Mouse (Mus musculus) lung, embryonic 16.5 days (tissue): ENCODE data around the gene Manba. TPM values are rescaled to one million over a fixed set of nuclear protein-coding genes. Genes with fewer than 3 reads are reported as not detected.

ENCODE experiments used
- ATAC-seq: fragments of 200-750 bp; cut with Nextera tagmentation; 2 replicates; pipeline ENCODE4 v1.8.0; 2017; ENCODE audit warnings: low read depth, mild to moderate bottlenecking, moderate library complexity
- H3K27ac ChIP-seq: fragments of 300-500 bp; sonication (generic); 2 replicates; pipeline ENCODE4 v1.5.1; 2014; ENCODE audit warnings: mild to moderate bottlenecking, control low read depth, low read length
- H3K27me3 ChIP-seq: fragments of 300-500 bp; sonication (generic); 2 replicates; pipeline ENCODE4 v1.6.1; 2014; ENCODE audit warnings: low read depth, low read length, mixed read lengths; ENCODE audit not compliant: control insufficient read depth, insufficient read depth
- H3K36me3 ChIP-seq: fragments of 300-500 bp; sonication (generic); 2 replicates; pipeline ENCODE4 v1.6.1; 2014; ENCODE audit warnings: low read length; ENCODE audit not compliant: control insufficient read depth, insufficient read depth
- H3K4me1 ChIP-seq: fragments of 300-500 bp; sonication (generic); replicated peaks from 2 replicates; pipeline ENCODE4 v1.6.1; 2014; ENCODE audit warnings: low read length, mixed read lengths; ENCODE audit not compliant: control insufficient read depth, insufficient read depth
- H3K4me2 ChIP-seq: fragments of 300-500 bp; sonication (generic); 2 replicates; pipeline ENCODE4 v1.6.1; 2014; ENCODE audit warnings: low read depth, low read length, control low read depth
- H3K4me3 ChIP-seq: fragments of 300-500 bp; sonication (generic); 2 replicates; pipeline ENCODE4 v1.5.1; 2014; ENCODE audit warnings: mild to moderate bottlenecking, low read length, control low read depth
- H3K9ac ChIP-seq: fragments of 300-500 bp; sonication (generic); 2 replicates; pipeline ENCODE4 v1.6.1; 2014; ENCODE audit warnings: low read length, control low read depth
- H3K9me3 ChIP-seq: fragments of 300-500 bp; sonication (generic); 2 replicates; pipeline ENCODE4 v1.6.1; 2016; ENCODE audit warnings: low read length; ENCODE audit not compliant: control insufficient read depth
- WGBS: fragments of 180-500 bp; shearing (Covaris S2); extraction: QIAGEN DNeasy Blood & Tissue Kit; methylation state at CpG from one replicate; pipeline ENCODE4 v1.1.7; 2014; 5-methylcytosine and 5-hydroxymethylcytosine counted together
- polyA plus RNA-seq: library from polyadenylated mRNA; unstranded; fragments of >200 nt; fragmentation: Nextera tagmentation; extraction: Ambion mirVana; gene quantifications from 2 replicates; pipeline ENCODE4 v1.2.1, GENCODE M21; 2015

The Manba gene
- polyA plus RNA-seq, 1 experiment from 2014 or later: 11.2 TPM

- no peaks in the 10 kb centered on the region for H3K36me3 ChIP-seq
- no peak overlapping the region for H3K9ac ChIP-seq
- no peak overlapping the region for H3K4me3 ChIP-seq
- H3K27ac ChIP-seq: no peak overlapping the region
- no peaks in the 10 kb centered on the region for H3K27me3 ChIP-seq
- 82% methylated on average over 7 of the region's 7 CpGs for WGBS
- H3K9me3 ChIP-seq: no peaks in the 10 kb centered on the region
- H3K4me1 ChIP-seq: no peaks in the 10 kb centered on the region
- no peak overlapping the region for H3K4me2 ChIP-seq
- ATAC-seq: no peak
These were observed 44.3 kb downstream of the Manba start for GRCm38 (mm10) chr3:135529670-135530069.

- Histone ChIP-seq H3K36me3 (no peaks in the 10 kb centered on the region), H3K27me3 (no peaks in the 10 kb centered on the region), H3K27ac (no peak overlapping the region), H3K4me3 (no peak overlapping the region), H3K4me1 (no peaks in the 10 kb centered on the region), H3K9ac (no peak overlapping the region), H3K9me3 (no peaks in the 10 kb centered on the region), H3K4me2 (no peak overlapping the region)
- 65% methylated on average over 2 of the region's 2 CpGs for WGBS
- no peak for ATAC-seq
These were observed 46.4 kb downstream of the Manba start for GRCm38 (mm10) chr3:135531762-135532161.

DNA sequence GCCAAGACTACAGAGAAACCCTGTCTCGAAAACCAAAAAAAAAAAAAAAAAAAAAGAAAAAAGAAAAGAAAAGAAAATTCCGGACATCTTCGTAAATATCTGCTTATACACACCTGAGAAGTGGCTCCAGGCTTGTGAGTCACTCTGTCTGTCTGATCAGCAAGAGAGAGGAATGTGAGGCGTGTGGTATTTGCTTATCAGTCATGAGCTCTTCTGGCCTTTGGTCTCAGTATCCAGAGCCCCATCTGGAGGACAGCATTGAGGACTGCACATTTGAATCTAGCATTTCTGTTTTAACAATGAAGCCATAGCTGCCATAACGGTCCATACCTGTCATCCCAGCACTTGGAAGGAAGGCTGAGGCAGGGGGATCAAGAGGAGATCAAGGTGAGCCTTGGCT lies 48.7 kb downstream of the Manba start:
- no peak for ATAC-seq
- Histone ChIP-seq H3K9ac (no peak overlapping the region), H3K9me3 (no peaks in the 10 kb centered on the region), H3K36me3 (no peaks in the 10 kb centered on the region), H3K4me2 (no peak overlapping the region), H3K27me3 (no peaks in the 10 kb centered on the region), H3K4me3 (no peak overlapping the region), H3K27ac (no peak overlapping the region), H3K4me1 (no peaks in the 10 kb centered on the region)
- WGBS: 58% methylated on average over 4 of the region's 5 CpGs

DNA sequence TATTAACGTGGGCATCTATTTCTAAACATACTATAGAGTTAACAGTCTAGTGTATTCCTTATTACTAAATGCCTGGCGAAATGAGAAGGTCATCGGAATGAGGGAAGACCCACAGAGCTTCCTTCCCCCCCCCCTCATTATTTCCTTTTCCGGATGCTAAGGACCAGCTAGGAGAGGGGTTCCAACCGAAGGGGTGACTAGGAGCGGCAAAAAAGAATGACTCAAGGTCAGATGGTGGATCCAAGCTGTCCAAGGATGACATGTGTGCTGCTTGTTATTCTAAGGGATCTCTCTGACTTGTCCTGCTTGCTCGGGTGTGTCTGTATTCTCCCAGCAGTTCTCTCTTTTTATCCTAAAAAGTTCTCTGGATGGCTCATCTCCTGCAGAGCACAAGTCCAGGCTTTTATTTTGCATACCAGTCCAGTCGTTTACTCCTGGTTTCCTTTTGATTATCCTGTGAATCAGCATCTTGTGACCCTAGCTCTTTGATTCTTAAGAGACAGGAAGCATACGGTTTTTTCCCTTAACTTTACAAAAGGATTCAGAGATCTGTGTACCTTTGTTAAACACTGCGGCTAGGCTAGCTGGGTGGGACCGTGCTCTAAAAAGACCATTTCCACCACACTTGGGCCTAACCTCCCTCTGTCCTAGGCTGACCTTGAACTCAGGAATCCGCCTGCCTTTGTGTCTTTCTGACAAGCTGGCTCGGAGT lies 61.0 kb downstream of the Manba start:
- Histone ChIP-seq H3K27me3 (no peaks in the 10 kb centered on the region), H3K27ac (peak overlapping the region; percentile 59), H3K9ac (no peak overlapping the region), H3K4me3 (no peak overlapping the region), H3K4me2 (no peak overlapping the region), H3K36me3 (no peaks in the 10 kb centered on the region), H3K9me3 (no peaks in the 10 kb centered on the region), H3K4me1 (no peaks in the 10 kb centered on the region; the same call in 1 of the 2 replicates)
- 52% methylated on average over 13 of the region's 13 CpGs for WGBS
- peak; percentile 47; the same call in 1 of the 2 replicates for ATAC-seq

DNA sequence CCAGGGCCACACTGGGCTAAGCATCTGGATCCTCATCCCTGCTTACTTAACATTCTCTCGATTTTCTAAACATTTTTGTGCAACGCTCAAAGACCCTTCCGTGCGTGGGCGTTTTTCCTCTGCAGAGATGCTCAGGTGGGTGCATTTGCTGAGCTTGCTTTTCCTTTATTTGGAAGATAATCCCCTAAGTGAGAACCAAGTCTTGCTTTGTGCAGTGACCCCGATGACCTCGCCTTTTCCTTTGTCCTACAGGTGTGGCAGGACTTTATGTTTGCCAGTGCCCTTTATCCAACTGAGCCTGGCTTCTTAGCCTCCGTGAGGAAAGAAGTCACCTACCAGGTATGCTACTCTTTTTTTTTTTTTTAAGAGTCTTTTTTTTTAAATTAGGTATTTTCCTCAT lies 61.9 kb downstream of the Manba start:
- no peak for ATAC-seq
- no peak overlapping the region for H3K4me2 ChIP-seq
- peak overlapping the region; percentile 59; the same call in 1 of the 2 replicates for H3K27ac ChIP-seq
- no peaks in the 10 kb centered on the region for H3K36me3 ChIP-seq
- no peak overlapping the region for H3K4me3 ChIP-seq
- H3K27me3 ChIP-seq: no peaks in the 10 kb centered on the region
- H3K9ac ChIP-seq: no peak overlapping the region
- 72% methylated on average over 8 of the region's 8 CpGs for WGBS
- no peaks in the 10 kb centered on the region for H3K9me3 ChIP-seq
- H3K4me1 ChIP-seq: no peaks in the 10 kb centered on the region; the same call in 1 of the 2 replicates

- ATAC-seq: no peak
- Histone ChIP-seq H3K27me3 (no peaks in the 10 kb centered on the region), H3K4me2 (no peak overlapping the region), H3K27ac (no peak overlapping the region), H3K9me3 (no peaks in the 10 kb centered on the region), H3K36me3 (no peaks in the 10 kb centered on the region), H3K4me1 (no peaks in the 10 kb centered on the region), H3K9ac (no peak overlapping the region), H3K4me3 (no peak overlapping the region)
- 71% methylated on average over 5 of the region's 5 CpGs for WGBS
These were observed 67.5 kb downstream of the Manba start for GRCm38 (mm10) chr3:135552874-135553273.

- Histone ChIP-seq H3K4me3 (no peak overlapping the region), H3K9ac (no peak overlapping the region), H3K27ac (no peak overlapping the region), H3K36me3 (no peaks in the 10 kb centered on the region), H3K4me1 (no peaks in the 10 kb centered on the region), H3K27me3 (no peaks in the 10 kb centered on the region), H3K9me3 (no peaks in the 10 kb centered on the region), H3K4me2 (no peak overlapping the region)
- WGBS: 79% methylated on average over 6 of the region's 6 CpGs
- no peak for ATAC-seq
These were observed 69.8 kb downstream of the Manba start for GRCm38 (mm10) chr3:135555192-135555591.

- Histone ChIP-seq H3K27ac (no peak overlapping the region), H3K36me3 (no peaks in the 10 kb centered on the region), H3K4me3 (no peak overlapping the region), H3K9me3 (no peaks in the 10 kb centered on the region), H3K9ac (no peak overlapping the region), H3K27me3 (no peaks in the 10 kb centered on the region), H3K4me2 (no peak overlapping the region), H3K4me1 (no peaks in the 10 kb centered on the region)
- ATAC-seq: no peak
- 57% methylated on average over 7 of the region's 7 CpGs for WGBS
These were observed 70.7 kb downstream of the Manba start for GRCm38 (mm10) chr3:135556052-135556587.

DNA sequence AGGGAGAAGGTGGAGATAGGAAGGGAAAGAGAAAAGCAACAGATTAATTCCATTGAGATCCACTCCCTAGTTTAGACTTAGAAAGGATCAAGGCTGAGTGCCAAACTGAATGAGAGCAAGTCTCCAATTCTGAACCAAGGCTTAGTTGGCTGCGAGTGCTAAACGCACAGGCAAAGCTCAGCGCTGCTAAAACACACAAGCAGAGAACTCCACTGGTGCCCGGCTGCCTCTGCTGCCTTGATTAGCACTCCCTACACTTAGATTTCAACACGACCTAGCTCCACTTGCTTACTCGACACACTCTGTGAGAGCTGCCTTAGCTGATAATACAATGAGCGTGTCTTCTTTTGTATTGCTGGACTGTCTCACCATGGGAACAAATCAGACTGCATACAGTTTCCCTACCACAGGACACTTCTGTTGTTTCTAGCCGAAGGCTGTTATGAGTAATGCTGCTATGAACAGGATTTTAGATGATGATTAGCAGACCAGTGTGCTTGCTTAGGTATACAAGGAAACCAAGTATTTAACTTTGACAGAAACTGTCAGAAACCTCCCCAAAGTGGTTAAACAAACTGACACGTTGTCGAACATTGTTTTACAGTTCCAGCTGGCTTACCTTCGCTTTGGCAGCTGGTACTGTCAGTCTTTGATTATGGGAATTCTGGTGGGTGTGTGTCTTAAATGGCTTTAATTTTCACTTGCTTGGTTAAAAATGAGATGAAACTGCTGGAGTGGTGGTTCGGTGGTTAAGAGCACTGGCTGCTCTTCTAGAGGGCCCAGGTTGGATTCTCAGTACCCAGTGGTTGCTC lies 71.6 kb downstream of the Manba start:
- no peak overlapping the region for H3K4me3 ChIP-seq
- H3K4me1 ChIP-seq: no peaks in the 10 kb centered on the region
- no peak overlapping the region for H3K9ac ChIP-seq
- no peaks in the 10 kb centered on the region for H3K27me3 ChIP-seq
- H3K27ac ChIP-seq: no peak overlapping the region
- H3K9me3 ChIP-seq: no peaks in the 10 kb centered on the region
- no peaks in the 10 kb centered on the region for H3K36me3 ChIP-seq
- WGBS: 82% methylated on average over 12 of the region's 12 CpGs
- no peak for ATAC-seq
- no peak overlapping the region for H3K4me2 ChIP-seq
